Mouse (Mus musculus) cerebellum, adult 2 months (tissue): ENCODE data around the gene Nlgn1. TPM values are rescaled to one million over a fixed set of nuclear protein-coding genes. Genes with fewer than 3 reads are reported as not detected.

Experiments
- DNase-seq, 2 experiments: peaks; one replicate each; pipeline ENCODE4 v3.0.0; 2021
- H3K27ac ChIP-seq: fragments of 200-500 bp; 2 replicates; pipeline ENCODE4 v1.5.1; 2012; ENCODE audit warnings: low read length, control low read depth, inconsistent platforms; ENCODE audit not compliant: insufficient read depth
- H3K27me3 ChIP-seq: fragments of 200-500 bp; 2 replicates; pipeline ENCODE4 v1.6.1; 2012; ENCODE audit warnings: inconsistent platforms, mild to moderate bottlenecking, low read length, moderate library complexity; ENCODE audit not compliant: control insufficient read depth, insufficient read depth
- H3K4me1 ChIP-seq: fragments of 200-500 bp; 2 replicates; pipeline ENCODE4 v1.6.1; 2011; ENCODE audit warnings: low read length; ENCODE audit not compliant: control insufficient read depth, insufficient read depth
- H3K4me3 ChIP-seq: fragments of 200-500 bp; replicated peaks from 2 replicates; pipeline ENCODE3; 2011; ENCODE audit warnings: mild to moderate bottlenecking, low read depth, low read length, control low read depth; ENCODE audit not compliant: insufficient read depth
- CTCF ChIP-seq: fragments of 200-500 bp; IDR thresholded peaks from 2 replicates; pipeline ENCODE4 v1.5.1; 2011; ENCODE audit warnings: low read depth, mild to moderate bottlenecking, control low read depth, low read length, moderate library complexity, borderline replicate concordance; ENCODE audit not compliant: insufficient read depth
- POLR2A ChIP-seq: fragments of 200-500 bp; IDR thresholded peaks from 2 replicates; pipeline ENCODE4 v1.6.1; 2011; ENCODE audit warnings: low read length, control low read depth, borderline replicate concordance; ENCODE audit not compliant: insufficient read depth
- WGBS: fragments of 180-500 bp; shearing (Covaris S2); methylation state at CpG from one replicate; pipeline ENCODE4 v1.1.7; 2018; 5-methylcytosine and 5-hydroxymethylcytosine counted together
- polyA plus RNA-seq: library from polyadenylated mRNA; depleted of rRNA; stranded (reverse); fragments of >200 nt; gene quantifications from 2 replicates; pipeline ENCODE4 v1.2.3, GENCODE M21; 2012

Nlgn1 gene
- polyA plus RNA-seq, 1 experiment = 15.5 TPM

DNA sequence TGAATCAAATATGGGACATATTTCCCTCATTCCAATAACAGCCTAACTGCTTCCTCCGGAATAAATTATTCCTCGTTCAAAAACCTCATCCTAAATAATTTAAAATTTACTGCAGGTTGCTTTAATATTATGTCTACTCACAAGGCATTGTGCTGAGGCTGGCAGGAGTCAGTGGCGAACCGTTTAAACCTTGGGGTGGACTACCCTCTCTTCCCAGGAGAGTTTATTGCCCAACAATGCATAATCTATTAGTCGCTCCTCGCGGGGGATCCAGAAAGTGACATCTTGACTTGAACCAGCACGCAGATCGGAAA lies 1.4 kb downstream of the Nlgn1 start:
- Histone ChIP-seq H3K4me1 (no peaks in the 10 kb centered on the region), H3K27me3 (no peaks in the 10 kb centered on the region), H3K27ac (no peak overlapping the region), H3K4me3 (peak overlapping the region; percentile 54)
- 20% methylated on average over 9 of the region's 9 CpGs for WGBS
- TF ChIP-seq CTCF (no peak), POLR2A (no peak)
- no peak for DNase-seq

DNA sequence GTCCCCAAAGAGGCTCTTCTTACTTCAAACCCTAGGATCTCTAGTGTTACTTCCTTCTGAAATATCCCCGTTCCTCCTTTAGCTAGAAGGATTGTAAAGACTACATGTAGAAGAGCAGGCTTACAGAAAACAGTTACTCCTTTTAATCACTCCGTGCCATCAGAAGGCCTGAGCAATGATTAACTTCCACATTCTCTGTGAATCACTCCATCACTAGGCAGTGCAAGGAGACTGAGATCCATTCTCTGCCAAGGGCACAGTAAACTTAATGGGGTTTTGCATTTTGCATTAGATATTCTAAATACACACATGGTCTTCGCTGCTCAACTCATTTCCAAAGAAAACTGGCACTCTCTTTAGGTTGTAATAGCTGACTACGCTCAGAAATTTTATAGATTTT lies 2.2 kb downstream of the Nlgn1 start:
- H3K27me3 ChIP-seq = no peaks in the 10 kb centered on the region
- H3K4me1 ChIP-seq = no peaks in the 10 kb centered on the region
- WGBS = 94% methylated on average over 4 of the region's 4 CpGs
- DNase-seq = no peak
- no peak overlapping the region for H3K27ac ChIP-seq
- no peak for TF ChIP-seq CTCF
- no peak for TF ChIP-seq POLR2A
- no peak overlapping the region for H3K4me3 ChIP-seq

DNA sequence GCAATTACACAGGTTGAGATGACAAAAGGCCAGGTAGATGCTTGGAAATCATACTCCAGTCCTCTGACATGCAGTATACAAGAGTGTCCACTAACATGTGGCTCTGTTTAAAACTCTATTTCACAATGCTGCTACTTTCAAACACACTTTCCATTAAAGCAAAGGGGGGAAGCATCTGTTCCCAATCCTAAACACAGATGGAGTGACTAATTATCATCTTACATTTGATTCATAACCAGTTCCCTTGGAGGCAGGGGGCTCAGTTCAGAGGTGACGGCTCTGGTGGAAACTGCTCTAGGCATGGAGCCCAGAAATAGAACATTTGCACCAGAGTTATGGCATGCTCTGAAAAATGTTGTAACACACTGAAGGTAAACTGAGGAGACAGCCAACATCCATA lies 7.8 kb downstream of the Nlgn1 start:
- no peaks in the 10 kb centered on the region for H3K27me3 ChIP-seq
- H3K4me3 ChIP-seq = no peak overlapping the region
- WGBS = 59% methylated on average over 1 of the region's 1 CpGs
- H3K4me1 ChIP-seq = no peaks in the 10 kb centered on the region
- H3K27ac ChIP-seq = no peak overlapping the region
- no peak for DNase-seq
- TF ChIP-seq CTCF (no peak), POLR2A (no peak)

DNA sequence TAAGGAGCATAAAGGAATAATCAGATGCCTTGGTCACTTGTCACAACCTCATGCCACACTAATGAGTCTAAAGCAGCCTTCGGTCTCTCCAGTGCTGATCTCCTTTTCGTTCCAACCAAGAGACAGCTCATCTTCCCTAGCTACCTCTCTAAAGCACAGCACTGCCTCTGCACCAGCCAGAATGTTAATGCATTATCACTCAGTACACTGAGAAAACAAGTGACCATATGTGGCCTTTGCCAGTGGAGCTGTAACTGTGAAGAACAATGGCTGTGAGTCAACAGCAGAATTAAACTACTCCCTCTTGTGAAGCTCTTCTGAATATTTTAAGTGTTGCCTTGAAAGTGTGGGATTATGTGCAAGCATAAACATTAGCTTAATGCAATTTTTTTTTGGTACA lies 14.9 kb downstream of the Nlgn1 start:
- Histone ChIP-seq H3K27me3 (no peaks in the 10 kb centered on the region), H3K27ac (no peak overlapping the region), H3K4me3 (no peak overlapping the region), H3K4me1 (no peaks in the 10 kb centered on the region)
- DNase-seq = no peak
- TF ChIP-seq CTCF (no peak), POLR2A (no peak)
- WGBS = 51% methylated on average over 2 of the region's 2 CpGs

DNA sequence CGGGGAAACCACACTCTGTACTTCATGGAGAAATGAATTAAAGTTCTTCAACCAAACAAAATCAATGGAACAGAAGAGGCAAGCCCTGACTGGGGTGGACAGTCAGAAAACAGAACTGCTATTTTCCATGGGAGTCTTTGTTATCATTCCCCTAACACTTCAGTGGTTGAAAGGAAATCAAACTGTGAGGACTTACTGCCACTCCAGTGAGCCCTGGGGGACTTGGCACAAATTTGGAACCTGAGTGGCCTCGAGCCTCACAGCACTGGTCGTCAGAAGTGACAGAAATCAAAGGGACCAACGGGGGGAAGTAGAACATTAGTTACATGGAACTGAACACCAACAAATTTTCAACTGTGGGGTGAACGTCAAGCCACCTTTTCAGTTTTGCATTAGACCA lies 34.4 kb downstream of the Nlgn1 start:
- Histone ChIP-seq H3K27me3 (no peaks in the 10 kb centered on the region), H3K4me3 (no peak overlapping the region), H3K27ac (no peak overlapping the region), H3K4me1 (no peaks in the 10 kb centered on the region)
- DNase-seq = no peak
- 14% methylated on average over 5 of the region's 5 CpGs for WGBS
- TF ChIP-seq CTCF = no peak

DNA sequence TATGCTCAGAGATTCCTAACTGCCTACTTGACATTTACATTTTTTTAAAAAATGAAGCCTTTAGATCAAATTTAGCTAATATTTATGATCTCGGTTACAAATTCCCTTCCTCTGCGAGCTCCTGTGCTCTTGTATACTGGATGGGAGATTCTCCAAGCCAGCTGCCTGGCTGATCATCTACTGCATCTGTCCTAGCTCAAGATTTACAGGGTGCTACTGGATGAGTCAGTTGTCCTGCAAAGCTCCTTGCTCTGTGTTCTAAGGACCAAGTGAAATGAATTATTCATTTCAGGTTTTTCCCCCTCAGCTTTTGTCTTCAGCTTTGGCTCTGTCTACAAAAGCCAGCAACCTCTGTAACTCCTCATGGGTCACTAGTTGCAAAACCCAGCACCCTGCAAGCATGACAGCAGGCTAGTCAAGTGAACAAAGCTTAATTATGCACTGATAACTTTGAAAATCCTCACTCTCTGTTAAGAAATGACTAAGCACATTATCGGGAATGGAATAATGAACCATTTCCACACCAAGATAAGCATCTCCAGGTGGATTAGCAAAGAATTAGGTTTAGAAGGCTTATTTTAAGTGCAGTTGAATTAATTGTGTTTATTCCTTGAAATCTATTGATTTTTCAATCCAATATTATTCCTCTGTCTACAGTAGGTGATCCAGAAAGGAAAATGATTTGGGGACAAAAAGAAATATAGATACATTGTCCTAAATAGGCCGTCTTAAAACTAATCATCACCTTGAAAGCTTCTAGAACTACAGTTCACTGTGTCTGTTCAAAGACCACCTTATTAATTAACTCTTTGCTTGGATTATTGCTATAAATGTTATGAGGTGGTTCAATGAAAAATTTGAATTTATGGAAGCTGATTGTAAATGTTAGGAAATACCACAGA lies 61.1 kb downstream of the Nlgn1 start:
- no peaks in the 10 kb centered on the region for H3K27me3 ChIP-seq
- DNase-seq = no peak
- TF ChIP-seq POLR2A = no peak
- no peak for TF ChIP-seq CTCF
- H3K4me3 ChIP-seq = no peak overlapping the region
- no peaks in the 10 kb centered on the region for H3K4me1 ChIP-seq
- H3K27ac ChIP-seq = no peak overlapping the region
- 40% methylated on average over 4 of the region's 4 CpGs for whole genome bisulfite sequencing

DNA sequence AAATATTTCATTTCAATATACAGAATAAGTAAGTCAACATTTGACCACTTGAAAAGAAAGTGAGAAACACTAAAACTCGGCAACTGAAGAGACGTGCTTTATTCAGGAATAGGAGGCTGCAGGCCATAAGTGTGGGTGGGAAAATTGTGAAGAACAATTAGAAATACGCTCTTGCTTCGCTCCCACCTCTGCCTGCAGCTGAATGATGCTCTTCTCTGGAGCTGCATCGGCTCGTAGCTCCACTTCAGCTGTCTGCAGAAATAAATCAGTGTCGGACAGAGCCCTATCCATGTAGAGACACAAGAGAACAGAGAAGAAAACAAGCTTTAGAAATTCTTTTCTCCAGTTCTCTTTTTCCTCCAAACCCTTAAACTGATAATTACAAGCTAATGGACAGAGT lies 85.7 kb downstream of the Nlgn1 start:
- Histone ChIP-seq H3K4me1 (no peaks in the 10 kb centered on the region), H3K4me3 (no peak overlapping the region), H3K27ac (no peak overlapping the region), H3K27me3 (no peaks in the 10 kb centered on the region)
- no peak for DNase-seq
- TF ChIP-seq POLR2A (no peak), CTCF (no peak)
- 85% methylated on average over 7 of the region's 7 CpGs for WGBS

DNA sequence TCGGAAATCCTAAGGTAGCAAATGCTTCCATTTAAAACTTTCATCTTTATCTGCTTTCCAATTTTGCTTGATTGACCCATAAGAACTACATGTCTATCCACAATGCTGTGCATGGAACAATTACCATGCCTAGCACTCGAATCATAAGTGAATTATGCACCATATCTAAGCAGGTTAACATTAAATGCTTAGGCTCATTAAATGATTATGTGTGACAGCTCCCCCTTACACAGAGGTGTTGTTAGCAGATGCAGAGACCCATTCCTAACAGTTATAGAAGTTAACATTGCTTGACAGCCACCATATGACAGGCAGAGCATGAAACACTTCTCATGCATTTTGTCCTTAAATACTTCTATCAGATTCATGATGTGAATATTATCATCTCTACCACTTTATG lies 89.0 kb downstream of the Nlgn1 start:
- Histone ChIP-seq H3K4me3 (no peak overlapping the region), H3K27ac (no peak overlapping the region), H3K27me3 (no peaks in the 10 kb centered on the region), H3K4me1 (no peaks in the 10 kb centered on the region)
- TF ChIP-seq CTCF (no peak), POLR2A (no peak)
- WGBS = 53% methylated on average over 2 of the region's 2 CpGs
- no peak for DNase-seq

DNA sequence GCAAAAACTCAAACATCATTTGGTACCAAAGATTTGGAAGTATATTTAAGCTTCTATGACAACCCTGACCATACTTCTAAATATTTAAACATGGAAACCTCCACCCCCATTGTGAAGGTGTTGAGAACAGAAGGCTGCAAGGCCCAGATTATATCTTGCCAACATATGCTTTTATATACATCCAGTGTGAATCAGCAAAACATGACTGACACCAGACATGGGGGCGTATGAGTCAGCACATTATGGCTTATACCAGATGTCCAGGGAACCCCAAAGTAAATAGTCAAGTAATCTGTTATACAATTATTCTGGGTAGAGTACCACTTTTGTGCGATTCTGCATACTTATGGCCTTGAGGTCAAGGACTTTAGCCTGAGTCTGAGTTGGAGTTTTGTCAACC lies 102.3 kb downstream of the Nlgn1 start:
- H3K4me3 ChIP-seq = no peak overlapping the region
- no peaks in the 10 kb centered on the region for H3K27me3 ChIP-seq
- 83% methylated on average over 2 of the region's 2 CpGs for WGBS
- no peak overlapping the region for H3K27ac ChIP-seq
- no peak for TF ChIP-seq CTCF
- no peak for TF ChIP-seq POLR2A
- no peak for DNase-seq
- H3K4me1 ChIP-seq = no peaks in the 10 kb centered on the region
